Mouse (Mus musculus) CH12.LX (cell line): ENCODE data around the gene Pxdc1. TPM values are rescaled to one million over a fixed set of nuclear protein-coding genes. Genes with fewer than 3 reads are reported as not detected.

Experiments
- DNase-seq: peaks from one replicate; pipeline ENCODE4 v3.0.0-alpha.2; 2013; ENCODE audit errors: extremely low read depth
- H3K27ac ChIP-seq: 2 replicates; pipeline ENCODE4 v1.5.1; 2012; ENCODE audit warnings: low read depth, mild to moderate bottlenecking, control low read depth, moderate library complexity; ENCODE audit not compliant: insufficient read depth
- H3K27me3 ChIP-seq: replicated peaks from 2 replicates; pipeline ENCODE3; 2012; ENCODE audit warnings: inconsistent platforms
- H3K36me3 ChIP-seq, 2 experiments: replicated peaks in 1 of 2; 2 replicates each; pipeline versions ENCODE3 to v1.6.1; 2012; ENCODE audit warnings: inconsistent platforms in 1 of 2, low read length in 1 of 2, mild to moderate bottlenecking in 1 of 2, mixed read lengths in 1 of 2, moderate library complexity in 1 of 2; ENCODE audit not compliant: control insufficient read depth in 1 of 2, insufficient read depth in 1 of 2
- H3K4me1 ChIP-seq, 2 experiments: 2 replicates each; pipeline ENCODE4 v1.6.1; 2012; ENCODE audit warnings: inconsistent platforms in 1 of 2, moderate library complexity in 1 of 2; ENCODE audit not compliant: insufficient read depth in 2 of 2, control insufficient read depth in 1 of 2
- H3K4me2 ChIP-seq: 2 replicates; pipeline ENCODE4 v1.6.1; 2012; ENCODE audit warnings: low read depth, mild to moderate bottlenecking, control low read depth; ENCODE audit not compliant: poor library complexity, insufficient read depth, severe bottlenecking
- H3K4me3 ChIP-seq, 3 experiments: fragments of 150-350 bp in 1 of 3; sonication (generic) in 1 of 3; replicated peaks in 1 of 3; 2 replicates each; pipeline versions ENCODE3 to v1.5.1; 2011 to 2012; ENCODE audit warnings: low read depth in 2 of 3, low read length in 2 of 3, mild to moderate bottlenecking in 2 of 3, moderate library complexity in 2 of 3, control low read depth in 1 of 3, improper control_type of control experiment in 1 of 3, inconsistent platforms in 1 of 3, mixed read lengths in 1 of 3; ENCODE audit not compliant: poor library complexity in 1 of 3
- H3K79me2 ChIP-seq: replicated peaks from 2 replicates; pipeline ENCODE4 v1.6.1; 2012; ENCODE audit warnings: mild to moderate bottlenecking, moderate library complexity; ENCODE audit not compliant: control insufficient read depth, poor library complexity, insufficient read depth, severe bottlenecking; ENCODE audit errors: extremely low read depth
- H3K9ac ChIP-seq: 2 replicates; pipeline ENCODE4 v1.6.1; 2012; ENCODE audit warnings: low read depth, mild to moderate bottlenecking, control low read depth, moderate library complexity; ENCODE audit not compliant: insufficient read depth
- H3K9me3 ChIP-seq: replicated peaks from 2 replicates; pipeline ENCODE3; 2012; ENCODE audit warnings: low read length, inconsistent platforms, mixed read lengths
- BHLHE40 ChIP-seq: IDR thresholded peaks from 2 replicates; pipeline ENCODE4 v1.6.1; 2011; ENCODE audit warnings: mild to moderate bottlenecking, low read depth, low read length, improper control_type of control experiment
- CHD1 ChIP-seq: IDR thresholded peaks from 2 replicates; pipeline ENCODE4 v1.6.1; 2012; ENCODE audit warnings: low read depth, low read length, improper control_type of control experiment, inconsistent platforms
- CHD2 ChIP-seq: IDR thresholded peaks from 2 replicates; pipeline ENCODE4 v1.6.1; 2011; ENCODE audit warnings: low read length, improper control_type of control experiment
- CTCF ChIP-seq, 2 experiments: IDR thresholded peaks in 1 of 2; conservative IDR thresholded peaks in 1 of 2; 2 replicates each; pipeline ENCODE4 v1.5.1; 2011 to 2012; ENCODE audit warnings: low read depth in 2 of 2, low read length in 2 of 2, improper control_type of control experiment in 1 of 2, inconsistent platforms in 1 of 2, mild to moderate bottlenecking in 1 of 2, moderate library complexity in 1 of 2
- E2F4 ChIP-seq: IDR thresholded peaks from 2 replicates; pipeline ENCODE4 v1.6.1; 2011; ENCODE audit warnings: low read depth, low read length, improper control_type of control experiment; ENCODE audit not compliant: insufficient replicate concordance
- ETS1 ChIP-seq: conservative IDR thresholded peaks from 2 replicates; pipeline ENCODE4 v1.6.1; 2012; ENCODE audit warnings: low read depth, mild to moderate bottlenecking, inconsistent platforms, low read length, improper control_type of control experiment, moderate library complexity
- HCFC1 ChIP-seq: IDR thresholded peaks from 2 replicates; pipeline ENCODE4 v1.6.1; 2012; ENCODE audit warnings: low read depth, mild to moderate bottlenecking, inconsistent platforms, low read length, improper control_type of control experiment
- IRF4 ChIP-seq: IDR thresholded peaks from 2 replicates; pipeline ENCODE4 v1.6.1; 2014; ENCODE audit warnings: low read depth, mild to moderate bottlenecking, inconsistent platforms, low read length, improper control_type of control experiment
- JUN ChIP-seq: IDR thresholded peaks from 2 replicates; pipeline ENCODE4 v1.6.1; 2011; ENCODE audit warnings: low read depth, mild to moderate bottlenecking, low read length, improper control_type of control experiment, moderate library complexity; ENCODE audit not compliant: insufficient read depth
- JUND ChIP-seq: conservative IDR thresholded peaks from 2 replicates; pipeline ENCODE4 v1.6.1; 2011; ENCODE audit warnings: low read depth, low read length, improper control_type of control experiment
- KAT2A ChIP-seq: IDR thresholded peaks from 2 replicates; pipeline ENCODE4 v1.6.1; 2012; ENCODE audit warnings: low read length, improper control_type of control experiment, inconsistent platforms; ENCODE audit not compliant: insufficient replicate concordance
- MAX ChIP-seq: IDR thresholded peaks from 2 replicates; pipeline ENCODE4 v1.6.1; 2011; ENCODE audit warnings: low read length, improper control_type of control experiment
- MAZ ChIP-seq: IDR thresholded peaks from 2 replicates; pipeline ENCODE4 v1.6.1; 2012; ENCODE audit warnings: low read depth, mild to moderate bottlenecking, inconsistent platforms, low read length, improper control_type of control experiment, moderate library complexity
- MYC ChIP-seq: IDR thresholded peaks from 2 replicates; pipeline ENCODE4 v1.6.1; 2011; ENCODE audit warnings: low read depth, mild to moderate bottlenecking, improper control_type of control experiment, low read length
- NRF1 ChIP-seq: IDR thresholded peaks from 2 replicates; pipeline ENCODE4 v1.6.1; 2014; ENCODE audit warnings: low read depth, mild to moderate bottlenecking, inconsistent platforms, low read length, improper control_type of control experiment, moderate library complexity
- POLR2A ChIP-seq: IDR thresholded peaks from 2 replicates; pipeline ENCODE4 v1.6.1; 2011; ENCODE audit warnings: low read depth, mild to moderate bottlenecking, improper control_type of control experiment, low read length
- POLR2AphosphoS2 ChIP-seq: IDR thresholded peaks from 2 replicates; pipeline ENCODE4 v1.6.1; 2011; ENCODE audit warnings: low read depth, low read length, improper control_type of control experiment
- RAD21 ChIP-seq: IDR thresholded peaks from 2 replicates; pipeline ENCODE4 v1.6.1; 2011; ENCODE audit warnings: low read depth, mild to moderate bottlenecking, low read length, improper control_type of control experiment, moderate library complexity
- RCOR1 ChIP-seq: conservative IDR thresholded peaks from 2 replicates; pipeline ENCODE4 v1.6.1; 2012; ENCODE audit warnings: low read depth, mild to moderate bottlenecking, inconsistent platforms, low read length, improper control_type of control experiment
- SIN3A ChIP-seq: IDR thresholded peaks from 2 replicates; pipeline ENCODE4 v1.6.1; 2012; ENCODE audit warnings: low read length, improper control_type of control experiment, inconsistent platforms
- SMC3 ChIP-seq: IDR thresholded peaks from 2 replicates; pipeline ENCODE4 v1.6.1; 2011; ENCODE audit warnings: low read depth, low read length, improper control_type of control experiment
- TCF12 ChIP-seq: IDR thresholded peaks from 2 replicates; pipeline ENCODE4 v1.6.1; 2014; ENCODE audit warnings: low read depth, mild to moderate bottlenecking, inconsistent platforms, low read length, improper control_type of control experiment
- UBTF ChIP-seq: IDR thresholded peaks from 2 replicates; pipeline ENCODE4 v1.6.1; 2012; ENCODE audit warnings: low read depth, mild to moderate bottlenecking, inconsistent platforms, low read length, improper control_type of control experiment, moderate library complexity
- USF2 ChIP-seq: conservative IDR thresholded peaks from 2 replicates; pipeline ENCODE4 v1.6.1; 2011; ENCODE audit warnings: low read depth, low read length, improper control_type of control experiment
- ZC3H11A ChIP-seq: IDR thresholded peaks from 2 replicates; pipeline ENCODE4 v1.6.1; 2012; ENCODE audit warnings: low read depth, mild to moderate bottlenecking, inconsistent platforms, low read length, improper control_type of control experiment
- ZKSCAN1 ChIP-seq: IDR thresholded peaks from 2 replicates; pipeline ENCODE4 v1.6.1; 2012; ENCODE audit warnings: low read depth, inconsistent platforms, low read length, improper control_type of control experiment, borderline replicate concordance
- ZNF384 ChIP-seq: IDR thresholded peaks from 2 replicates; pipeline ENCODE4 v1.6.1; 2012; ENCODE audit warnings: low read depth, low read length, improper control_type of control experiment, inconsistent platforms
- dilution Hi-C: fragments of 300-500 bp; cut with MboI; formaldehyde crosslinking; loops from 2 replicates; pipeline ENCODE4 v1.14.3; 2020; ENCODE audit warnings: low sequenced_read_pairs; ENCODE audit not compliant: extremely low pct_unique_long_range_greater_than_20kb, extremely low pct_ligation_motif_present
- in situ Hi-C: fragments of 300-500 bp; cut with MboI; formaldehyde crosslinking; loops from 3 replicates; pipeline ENCODE4 v1.14.3; 2019; ENCODE audit warnings: low sequenced_read_pairs, low pct_ligation_motif_present, low pct_unique_long_range_greater_than_20kb, mixed read lengths
- polyA plus RNA-seq: library from polyadenylated mRNA; unstranded; fragments of >175 nt; gene quantifications from 2 replicates; pipeline ENCODE4 v1.2.1, GENCODE M21; 2012; ENCODE audit warnings: low read depth; ENCODE audit not compliant: insufficient read length
- total RNA-seq, 2 experiments: library from RNA; depleted of rRNA; stranded (reverse); fragments of 300-350 nt in 1 of 2; fragments of >200 nt in 1 of 2; gene quantifications; 2 replicates each; pipeline ENCODE4 v1.2.3; 2012 to 2014

The Pxdc1 gene
- total and polyA plus RNA-seq, 3 experiments, result not detected

DNA sequence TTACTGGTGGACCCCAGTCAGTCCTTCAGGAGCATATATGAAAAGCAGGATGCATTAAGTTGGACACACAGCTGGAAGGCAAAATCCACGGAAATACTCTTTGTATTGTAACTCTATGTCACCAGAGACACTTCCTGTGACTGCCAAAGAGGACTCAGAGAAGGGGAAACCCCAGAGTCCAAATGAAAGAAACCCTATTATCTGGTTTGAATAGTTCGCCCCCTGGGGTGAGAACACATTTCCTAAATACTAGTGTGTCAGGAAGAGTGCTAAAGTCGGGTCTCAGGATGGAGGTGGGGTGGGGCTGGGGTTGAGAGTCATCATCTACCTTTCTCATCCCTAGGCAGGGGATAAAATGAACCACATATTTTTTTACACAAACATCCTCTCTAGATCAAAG lies 25.8 kb downstream of the Pxdc1 start:
- peak overlapping the region; percentile 67 for H3K4me2 ChIP-seq
- H3K9me3 ChIP-seq, result no peaks in the 10 kb centered on the region
- H3K4me1 ChIP-seq, result peaks cover 2 to 16% of the 10 kb centered on the region in 2 experiments
- dilution Hi-C loops (no loop called here), in situ Hi-C loops (no loop called here)
- no peaks in the 10 kb centered on the region for H3K79me2 ChIP-seq
- H3K36me3 ChIP-seq, result no peaks in the 10 kb centered on the region
- 0 out of 2 replicates have a peak overlapping the region, but pooled peaks have one; percentile 1 for H3K9ac ChIP-seq
- peak; percentile 79 for DNase-seq
- no peaks in the 10 kb centered on the region for H3K27me3 ChIP-seq
- TF ChIP-seq CHD1 (no peak), RAD21 (peak; percentile 29), ZKSCAN1 (no peak), IRF4 (no peak), JUN (no peak), RCOR1 (no peak), CHD2 (no peak), MYC (no peak), MAZ (no peak), ZC3H11A (no peak), KAT2A (no peak), USF2 (no peak), CTCF (conservative IDR thresholded peaks at IDR 0.05 in 1 of 2, IDR thresholded peaks at IDR 0.05 in 1 of 2; ENCODE audit: low read depth in 2 of 2, low read length in 2 of 2) (peak in 1 of 2 experiments; percentile 44; a peak in 2 of 4 replicates), NRF1 (no peak), E2F4 (no peak)
- H3K27ac ChIP-seq, result no peak overlapping the region
- H3K4me3 ChIP-seq, result no peak overlapping the region

DNA sequence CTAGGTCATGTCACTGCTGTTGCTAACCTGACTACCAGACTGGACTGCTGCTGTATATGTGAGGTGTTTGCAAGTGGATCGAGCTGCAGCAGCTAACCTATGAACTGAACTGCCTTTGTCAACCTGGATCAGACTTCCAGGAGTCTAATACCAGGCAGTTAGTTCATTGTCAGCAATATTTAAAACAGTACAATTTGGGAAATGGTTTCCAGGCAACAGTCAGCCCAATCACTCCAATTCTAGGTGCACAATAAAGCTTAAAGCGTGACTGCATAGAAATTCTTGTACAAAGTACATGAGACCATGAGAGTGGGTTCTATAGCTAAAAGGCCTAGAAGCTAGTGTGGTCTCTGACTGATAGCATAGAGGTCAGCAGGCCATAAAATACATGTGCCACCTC lies 28.9 kb downstream of the Pxdc1 start:
- DNase-seq, result no peak
- Histone ChIP-seq H3K4me2 (no peak overlapping the region), H3K79me2 (no peaks in the 10 kb centered on the region), H3K9ac (no peak overlapping the region), H3K27me3 (no peaks in the 10 kb centered on the region), H3K36me3 (no peaks in the 10 kb centered on the region), H3K9me3 (no peaks in the 10 kb centered on the region), H3K27ac (no peak overlapping the region), H3K4me3 (no peak overlapping the region), H3K4me1 (peaks cover 2 to 16% of the 10 kb centered on the region in 2 experiments)
- dilution Hi-C loops, result no loop called here
- no peak for TF ChIP-seq USF2
- TF ChIP-seq ETS1, result no peak
- no peak for TF ChIP-seq SIN3A
- no peak for TF ChIP-seq CHD2
- no peak for TF ChIP-seq BHLHE40
- TF ChIP-seq JUND, result no peak
- no peak for TF ChIP-seq CTCF (conservative IDR thresholded peaks at IDR 0.05 in 1 of 2, IDR thresholded peaks at IDR 0.05 in 1 of 2; ENCODE audit: low read depth in 2 of 2, low read length in 2 of 2)
- TF ChIP-seq MAX, result no peak
- no peak for TF ChIP-seq POLR2A
- TF ChIP-seq HCFC1, result no peak
- no peak for TF ChIP-seq MYC
- TF ChIP-seq RCOR1, result no peak
- TF ChIP-seq RAD21, result no peak
- TF ChIP-seq IRF4, result no peak
- no peak for TF ChIP-seq TCF12
- TF ChIP-seq POLR2AphosphoS2, result no peak
- no peak for TF ChIP-seq ZNF384
- TF ChIP-seq UBTF, result no peak
- no peak for TF ChIP-seq SMC3
- TF ChIP-seq E2F4, result no peak
- in situ Hi-C loops, result no loop called here
